Mouse (Mus musculus): ENCODE results near the gene Gm4353. TPM values are rescaled to one million over a fixed set of nuclear protein-coding genes. Genes with fewer than 3 reads are reported as not detected.

The Gm4353 gene
- total RNA-seq, 2 experiments from 2014 or later, result 2.3 to 2.4 TPM

- DNase-seq (ENCODE audit: extremely low spot score in 1 of 2, low spot score in 1 of 2), result no peak
These were observed 23.7 kb downstream of the Gm4353 start for GRCm38 (mm10) chr7:116060739-116061138.

GRCm38 (mm10) chr7:116040470-116041019 lies 43.9 kb downstream of the Gm4353 start:
- DNase-seq (ENCODE audit: extremely low spot score in 1 of 2, low spot score in 1 of 2), result no peak

GRCm38 (mm10) chr7:116039538-116040466 lies 44.6 kb downstream of the Gm4353 start:
- peak; percentile 75 to 87 for DNase-seq (ENCODE audit: extremely low spot score in 1 of 2, low spot score in 1 of 2)

GRCm38 (mm10) chr7:116039196-116039537 lies 45.3 kb downstream of the Gm4353 start, which contains the start of gene 1110004F10Rik:
1110004F10Rik (plus strand) TSS chr7:116039397.
- DNase-seq (ENCODE audit: extremely low spot score in 1 of 2, low spot score in 1 of 2), result peak in 1 of 2 experiments; percentile 11

- DNase-seq (ENCODE audit: extremely low spot score in 1 of 2, low spot score in 1 of 2), result peak in 1 of 2 experiments; percentile 6
These were observed 45.9 kb downstream of the Gm4353 start, which contains the start of gene Sox6 for GRCm38 (mm10) chr7:116038511-116038910. Sox6 (minus strand) TSS chr7:116038796.

- DNase-seq (ENCODE audit: extremely low spot score in 1 of 2, low spot score in 1 of 2), result no peak
These were observed 46.4 kb downstream of the Gm4353 start for GRCm38 (mm10) chr7:116038024-116038423.

GRCm38 (mm10) chr7:116036591-116037555 lies 47.6 kb downstream of the Gm4353 start:
- no peak for DNase-seq (ENCODE audit: extremely low spot score in 1 of 2, low spot score in 1 of 2)

- no peak for DNase-seq (ENCODE audit: extremely low spot score in 1 of 2, low spot score in 1 of 2)
These were observed 48.9 kb downstream of the Gm4353 start for GRCm38 (mm10) chr7:116035504-116035903.

GRCm38 (mm10) chr7:116034282-116034758 lies 50.1 kb downstream of the Gm4353 start:
- DNase-seq (ENCODE audit: extremely low spot score in 1 of 2, low spot score in 1 of 2), result peak; percentile 24

GRCm38 (mm10) chr7:116033371-116034241 lies 50.8 kb downstream of the Gm4353 start:
- DNase-seq (ENCODE audit: extremely low spot score in 1 of 2, low spot score in 1 of 2), result peak; percentile 29 to 40

Other genes starting within 250 kb of the Gm4353 start
- gene Sox6, start 45.8 kb downstream of the Gm4353 start, total RNA-seq (2021), result 10 to 100 TPM; 23.8 to 32.4 TPM
- gene 1110004F10Rik, start 45.2 kb downstream of the Gm4353 start, total RNA-seq (2021), result 100 to 1,000 TPM; 106 to 108 TPM
- gene Plekha7, start 223.7 kb upstream of the Gm4353 start, total RNA-seq (2021), result 10 to 100 TPM; 17.3 to 22.8 TPM
- 100 to 1,000 TPM; 217 to 259 TPM for gene Rps13, start 249.6 kb upstream of the Gm4353 start, total RNA-seq (2021)